Mouse (Mus musculus) liver, embryonic 14.5 days (tissue): ENCODE data around the gene Pabpc4l. TPM values are rescaled to one million over a fixed set of nuclear protein-coding genes. Genes with fewer than 3 reads are reported as not detected.

ENCODE experiments used
- ATAC-seq: fragments of 200-750 bp; cut with Nextera tagmentation; 2 replicates; pipeline ENCODE4 v1.8.0; 2017; ENCODE audit warnings: moderate number of reproducible peaks, mild to moderate bottlenecking, moderate library complexity; ENCODE audit not compliant: insufficient read depth
- DNase-seq, 3 experiments: peaks; one replicate each; pipeline ENCODE4 v3.0.0-alpha.2; 2012 to 2013; ENCODE audit warnings: low read depth in 3 of 3, low spot score in 3 of 3
- H3K27ac ChIP-seq: fragments of 300-500 bp; sonication (generic); 2 replicates; pipeline ENCODE4 v1.5.1; 2014; ENCODE audit warnings: moderate library complexity, mild to moderate bottlenecking, control low read depth, inconsistent platforms
- H3K27me3 ChIP-seq: fragments of 300-500 bp; sonication (generic); 2 replicates; pipeline ENCODE4 v1.6.1; 2014; ENCODE audit warnings: mild to moderate bottlenecking, low read length, moderate library complexity; ENCODE audit not compliant: control insufficient read depth, insufficient read depth
- H3K36me3 ChIP-seq: fragments of 300-500 bp; sonication (generic); replicated peaks from 2 replicates; pipeline ENCODE4 v1.6.1; 2014; ENCODE audit warnings: low read depth; ENCODE audit not compliant: control insufficient read depth, insufficient read depth
- H3K4me1 ChIP-seq, 2 experiments: fragments of 200-500 bp in 1 of 2; fragments of 300-500 bp in 1 of 2; sonication (generic) in 1 of 2; replicated peaks; 2 replicates each; pipeline ENCODE4 v1.6.1; 2012 to 2014; ENCODE audit warnings: antibody characterized with exemption in 1 of 2, inconsistent platforms in 1 of 2, low read length in 1 of 2; ENCODE audit not compliant: control insufficient read depth in 2 of 2, insufficient read depth in 2 of 2
- H3K4me2 ChIP-seq: fragments of 300-500 bp; sonication (generic); 2 replicates; pipeline ENCODE4 v1.6.1; 2014; ENCODE audit warnings: low read depth, mild to moderate bottlenecking, control low read depth, moderate library complexity
- H3K4me3 ChIP-seq, 2 experiments: fragments of 200-500 bp in 1 of 2; fragments of 300-500 bp in 1 of 2; sonication (generic) in 1 of 2; 2 replicates each; pipeline ENCODE4 v1.5.1; 2012 to 2014; ENCODE audit warnings: low read depth in 2 of 2, low read length in 2 of 2, mild to moderate bottlenecking in 2 of 2, control low read depth in 1 of 2, inconsistent platforms in 1 of 2, moderate library complexity in 1 of 2; ENCODE audit not compliant: insufficient read depth in 1 of 2
- H3K9ac ChIP-seq: fragments of 300-500 bp; sonication (generic); replicated peaks from 2 replicates; pipeline ENCODE4 v1.6.1; 2014; ENCODE audit warnings: mild to moderate bottlenecking, control low read depth, moderate library complexity
- H3K9me3 ChIP-seq: fragments of 300-500 bp; sonication (generic); 2 replicates; pipeline ENCODE4 v1.6.1; 2016; ENCODE audit warnings: low read length, mixed read lengths; ENCODE audit not compliant: control insufficient read depth
- CTCF ChIP-seq: IDR thresholded peaks from 2 replicates; pipeline ENCODE4 v1.5.1; 2016; ENCODE audit warnings: antibody characterized with exemption, low read depth, control low read depth
- EP300 ChIP-seq: IDR thresholded peaks from 2 replicates; pipeline ENCODE4 v1.6.1; 2016; ENCODE audit warnings: antibody characterized with exemption, low read depth
- polyA plus RNA-seq, 2 experiments: library from polyadenylated mRNA; depleted of rRNA in 1 of 2; stranded (reverse) in 1 of 2; unstranded in 1 of 2; fragments of >200 nt; fragmentation: Nextera tagmentation in 1 of 2; extraction: Ambion mirVana in 1 of 2; gene quantifications; 2 replicates each; pipeline versions ENCODE4 v1.2.1 to v1.2.3; 2012 to 2014

Pabpc4l gene
- polyA plus RNA-seq, 2 experiments = 0.18 to 0.57 TPM

GRCm38 (mm10) chr3:46431416-46431815 lies 16.6 kb downstream of the Pabpc4l start:
- no peak overlapping the region for H3K9ac ChIP-seq
- no peak overlapping the region for H3K4me3 ChIP-seq
- ATAC-seq (no peak), DNase-seq (no peak)
- no peaks in the 10 kb centered on the region for H3K9me3 ChIP-seq
- no peaks in the 10 kb centered on the region for H3K36me3 ChIP-seq
- no peak for TF ChIP-seq EP300
- no peak for TF ChIP-seq CTCF
- H3K27me3 ChIP-seq = no peaks in the 10 kb centered on the region
- H3K27ac ChIP-seq = no peak overlapping the region
- H3K4me1 ChIP-seq = no peaks in the 10 kb centered on the region
- H3K4me2 ChIP-seq = no peak overlapping the region
